Mouse (Mus musculus) limb, embryonic 10.5 days (tissue): ENCODE data around the gene Inafm2. TPM values are rescaled to one million over a fixed set of nuclear protein-coding genes. Genes with fewer than 3 reads are reported as not detected.

Experiments used
- DNase-seq: peaks from one replicate; pipeline ENCODE4 v3.0.0-alpha.2; 2017; ENCODE audit warnings: low spot score
- H3K27ac ChIP-seq: fragments of 300-500 bp; sonication (generic); 2 replicates; pipeline ENCODE4 v1.5.1; 2016; ENCODE audit warnings: mild to moderate bottlenecking
- H3K27me3 ChIP-seq: fragments of 300-500 bp; sonication (generic); 2 replicates; pipeline ENCODE4 v1.6.1; 2016; ENCODE audit warnings: low read depth, mild to moderate bottlenecking; ENCODE audit not compliant: poor library complexity, severe bottlenecking
- H3K36me3 ChIP-seq: fragments of 300-500 bp; sonication (generic); 2 replicates; pipeline ENCODE4 v1.6.1; 2016; ENCODE audit warnings: mild to moderate bottlenecking, moderate library complexity
- H3K4me1 ChIP-seq: fragments of 300-500 bp; sonication (generic); 2 replicates; pipeline ENCODE4 v1.6.1; 2016
- H3K4me3 ChIP-seq: fragments of 300-500 bp; sonication (generic); 2 replicates; pipeline ENCODE4 v1.5.1; 2016; ENCODE audit warnings: mild to moderate bottlenecking, moderate library complexity
- H3K9me3 ChIP-seq: fragments of 300-500 bp; sonication (generic); replicated peaks from 2 replicates; pipeline ENCODE4 v1.6.1; 2016; ENCODE audit warnings: mild to moderate bottlenecking
- WGBS: fragments of 180-500 bp; shearing (Covaris S2); methylation state at CpG from one replicate; pipeline ENCODE4 v1.1.7; 2016; 5-methylcytosine and 5-hydroxymethylcytosine counted together
- polyA plus RNA-seq: library from polyadenylated mRNA; unstranded; fragments of >200 nt; fragmentation: Nextera tagmentation; extraction: Ambion mirVana; gene quantifications from 2 replicates; pipeline ENCODE4 v1.2.1, GENCODE M21; 2016

The Inafm2 gene
- polyA plus RNA-seq, 1 experiment from 2014 or later = 16.3 TPM

- no peak for DNase-seq
- Histone ChIP-seq H3K36me3 (no peaks in the 10 kb centered on the region), H3K27me3 (peaks cover 17% of the 10 kb centered on the region), H3K9me3 (no peaks in the 10 kb centered on the region), H3K4me1 (peaks cover 15% of the 10 kb centered on the region), H3K27ac (no peak overlapping the region), H3K4me3 (no peak overlapping the region)
- WGBS = 60% methylated on average over 1 of the region's 1 CpGs
Observed at GRCm38 (mm10) chr2:118781115-118781514, 35.6 kb downstream of the Inafm2 start.

GRCm38 (mm10) chr2:118782303-118782702 is 36.7 kb downstream of the Inafm2 start:
- Histone ChIP-seq H3K9me3 (no peaks in the 10 kb centered on the region), H3K4me1 (peaks cover 14% of the 10 kb centered on the region), H3K27ac (no peak overlapping the region), H3K27me3 (peaks cover 17% of the 10 kb centered on the region), H3K4me3 (no peak overlapping the region), H3K36me3 (no peaks in the 10 kb centered on the region)
- DNase-seq = no peak
- WGBS = 71% methylated on average over 4 of the region's 4 CpGs

GRCm38 (mm10) chr2:118783093-118783492 is 37.5 kb downstream of the Inafm2 start:
- Histone ChIP-seq H3K27ac (no peak overlapping the region), H3K4me3 (no peak overlapping the region), H3K4me1 (peaks cover 14% of the 10 kb centered on the region), H3K27me3 (peaks cover 23% of the 10 kb centered on the region), H3K9me3 (no peaks in the 10 kb centered on the region), H3K36me3 (no peaks in the 10 kb centered on the region)
- no peak for DNase-seq
- WGBS = 71% methylated on average over 5 of the region's 5 CpGs

GRCm38 (mm10) chr2:118783663-118784062 is 38.1 kb downstream of the Inafm2 start:
- H3K27ac ChIP-seq = no peak overlapping the region
- H3K4me1 ChIP-seq = peaks cover 14% of the 10 kb centered on the region
- H3K9me3 ChIP-seq = no peaks in the 10 kb centered on the region
- 92% methylated on average over 7 of the region's 7 CpGs for WGBS
- no peak for DNase-seq
- no peaks in the 10 kb centered on the region for H3K36me3 ChIP-seq
- peaks cover 19% of the 10 kb centered on the region for H3K27me3 ChIP-seq
- no peak overlapping the region for H3K4me3 ChIP-seq

- Histone ChIP-seq H3K4me1 (peaks cover 10% of the 10 kb centered on the region), H3K27ac (no peak overlapping the region), H3K4me3 (no peak overlapping the region), H3K9me3 (no peaks in the 10 kb centered on the region), H3K27me3 (peaks cover 31% of the 10 kb centered on the region), H3K36me3 (no peaks in the 10 kb centered on the region)
- DNase-seq = no peak
- 82% methylated on average over 5 of the region's 5 CpGs for WGBS
Observed at GRCm38 (mm10) chr2:118786525-118786924, 41.0 kb downstream of the Inafm2 start.

GRCm38 (mm10) chr2:118789501-118789900 is 43.9 kb downstream of the Inafm2 start:
- Histone ChIP-seq H3K4me1 (peaks cover 10% of the 10 kb centered on the region), H3K36me3 (no peaks in the 10 kb centered on the region), H3K27ac (no peak overlapping the region), H3K9me3 (no peaks in the 10 kb centered on the region), H3K4me3 (no peak overlapping the region), H3K27me3 (peaks cover 39% of the 10 kb centered on the region)
- DNase-seq = no peak
- 92% methylated on average over 11 of the region's 11 CpGs for WGBS

- Histone ChIP-seq H3K9me3 (no peaks in the 10 kb centered on the region), H3K4me1 (peaks cover 10% of the 10 kb centered on the region), H3K4me3 (peak overlapping the region; percentile 33), H3K27ac (no peak overlapping the region), H3K27me3 (peaks cover 39% of the 10 kb centered on the region), H3K36me3 (no peaks in the 10 kb centered on the region)
- DNase-seq = no peak
- 54% methylated on average over 12 of the region's 12 CpGs for WGBS
Observed at GRCm38 (mm10) chr2:118790221-118790550, 44.6 kb downstream of the Inafm2 start.

GRCm38 (mm10) chr2:118790551-118791525 is 45.3 kb downstream of the Inafm2 start:
- DNase-seq = peak; percentile 74
- H3K27me3 ChIP-seq = peaks cover 39% of the 10 kb centered on the region
- no peaks in the 10 kb centered on the region for H3K9me3 ChIP-seq
- peaks cover 10% of the 10 kb centered on the region for H3K4me1 ChIP-seq
- whole genome bisulfite sequencing = 29% methylated on average over 44 of the region's 44 CpGs
- H3K36me3 ChIP-seq = no peaks in the 10 kb centered on the region
- no peak overlapping the region for H3K27ac ChIP-seq
- H3K4me3 ChIP-seq = peak overlapping the region; percentile 33

GRCm38 (mm10) chr2:118791591-118792258 is 46.2 kb downstream of the Inafm2 start:
- H3K4me3 ChIP-seq = no peak overlapping the region

GRCm38 (mm10) chr2:118792259-118792613 is 46.7 kb downstream of the Inafm2 start:
- Histone ChIP-seq H3K27me3 (peaks cover 39% of the 10 kb centered on the region), H3K4me1 (peaks cover 10% of the 10 kb centered on the region), H3K27ac (no peak overlapping the region), H3K36me3 (no peaks in the 10 kb centered on the region), H3K4me3 (no peak overlapping the region), H3K9me3 (no peaks in the 10 kb centered on the region)
- no peak for DNase-seq
- WGBS = 88% methylated on average over 4 of the region's 4 CpGs

More at GRCm38 (mm10) chr2:118791591-118792258, 46.2 kb downstream of the Inafm2 start:
- Histone ChIP-seq H3K27me3 (peaks cover 39% of the 10 kb centered on the region), H3K27ac (no peak overlapping the region), H3K9me3 (no peaks in the 10 kb centered on the region), H3K36me3 (no peaks in the 10 kb centered on the region), H3K4me1 (peaks cover 10% of the 10 kb centered on the region)
- no peak for DNase-seq
- WGBS = 96% methylated on average over 26 of the region's 26 CpGs

- Histone ChIP-seq H3K4me1 (peaks cover 10% of the 10 kb centered on the region), H3K27me3 (peaks cover 33% of the 10 kb centered on the region), H3K36me3 (no peaks in the 10 kb centered on the region), H3K27ac (no peak overlapping the region), H3K9me3 (no peaks in the 10 kb centered on the region), H3K4me3 (no peak overlapping the region)
- WGBS = 85% methylated on average over 4 of the region's 4 CpGs
- DNase-seq = no peak
Observed at GRCm38 (mm10) chr2:118793636-118794035, 48.1 kb downstream of the Inafm2 start.
